Mouse (Mus musculus) T-helper 17 cell (primary cell): ENCODE measurements at regions not wholly inside any gene's neighbourhood (a gene's known extent, or its start where the extent isn't known, plus 50 kb on each side); places are given as distances from the start of the nearest gene placed in this dataset.

Source experiments
- in situ Hi-C, 2 experiments: fragments of 300-600 bp; cut with MboI, MseI; formaldehyde crosslinking; loops; 1 replicate in 1 of 2; 2 replicates in 1 of 2; pipeline ENCODE4 v1.15.1; 2025; ENCODE audit warnings: high pct_unique_total_duplicates in 2 of 2

- in situ Hi-C loops: loop anchor here in 1 of 2 experiments (10.0 kb wide), 1 partner anchor 476 kb away; no protein-coding TSS in a partner anchor
Observed at GRCm38 (mm10) chr11:14520591-14520990, 78.5 kb upstream of the Pom121l12 start.

DNA sequence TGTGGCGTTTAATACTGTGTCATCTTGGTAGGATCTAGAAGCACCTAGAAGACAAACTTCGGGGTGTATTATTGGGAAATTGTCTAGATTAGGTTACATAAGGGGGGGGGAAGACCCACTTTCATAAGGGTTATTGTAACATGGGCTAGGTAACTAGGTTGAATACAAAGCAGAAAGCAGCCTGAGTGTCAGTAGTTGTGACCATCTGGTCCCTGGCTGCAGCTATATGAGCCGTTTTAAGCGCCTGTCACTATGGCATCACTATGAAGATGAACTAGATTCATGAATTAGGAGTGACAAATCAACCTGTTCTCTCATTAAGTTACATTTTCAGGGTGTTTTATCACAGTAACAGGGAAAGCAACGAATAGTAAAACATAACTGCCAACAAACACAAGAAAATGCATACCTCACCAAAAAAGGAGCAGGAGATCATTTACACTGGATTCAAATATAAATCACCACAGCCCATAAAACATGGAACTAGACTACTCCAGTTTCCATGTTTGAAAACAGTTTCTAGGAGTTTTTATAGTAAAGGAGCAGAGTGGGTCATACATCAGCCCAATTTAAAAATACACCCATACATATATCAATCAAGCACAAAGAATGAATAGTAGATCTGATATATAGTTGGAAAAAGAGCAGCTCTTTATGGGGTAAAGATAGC, 77.2 kb upstream of the Pom121l12 start:
- in situ Hi-C loops: loop anchor here in 1 of 2 experiments (10.0 kb wide), 1 partner anchor 477 kb away; no protein-coding TSS in a partner anchor
